Mouse (Mus musculus) adrenal gland, postnatal 4 days (tissue): ENCODE results near the gene Arid5b. TPM values are rescaled to one million over a fixed set of nuclear protein-coding genes. Genes with fewer than 3 reads are reported as not detected.

Source experiments
- DNase-seq, 2 experiments: peaks; one replicate each; pipeline ENCODE4 v3.0.0; 2021 to 2022; ENCODE audit warnings: low spot score in 2 of 2, mixed read lengths in 2 of 2
- long read RNA-seq, 2 experiments: library from polyadenylated mRNA; stranded (forward); transcript quantifications; one replicate each; pipeline ENCODE4 v2.0.0; 2021
- total RNA-seq, 2 experiments: library from RNA; stranded (reverse); gene quantifications; 2 replicates each; pipeline ENCODE4 v1.2.3; 2021

The Arid5b gene
- 10 to 100 TPM; 47.2 to 47.8 TPM for total RNA-seq
- long read RNA-seq, experiment 1, partial matches to known transcripts: 0 of 3 reads
- long read RNA-seq, experiment 1, other reads (novel, unspliced or antisense): 3 of 3 reads
- long read RNA-seq, experiment 2, partial matches to known transcripts: 6 of 15 reads
- long read RNA-seq, experiment 2, other reads (novel, unspliced or antisense): 9 of 15 reads

- no peak for DNase-seq
These were observed at the start of gene Arid5b for GRCm38 (mm10) chr10:68278632-68279361. Gene Arid5b, minus strand, starts transcription at chr10:68278740.

- no peak for DNase-seq
These were observed 46.8 kb upstream of the Arid5b start for GRCm38 (mm10) chr10:68325378-68325777.

GRCm38 (mm10) chr10:68324061-68324460 lies 45.5 kb upstream of the Arid5b start:
- no peak for DNase-seq

- DNase-seq: no peak
These were observed 44.6 kb upstream of the Arid5b start for GRCm38 (mm10) chr10:68323167-68323566.

GRCm38 (mm10) chr10:68320986-68321385 lies 42.4 kb upstream of the Arid5b start:
- no peak for DNase-seq

GRCm38 (mm10) chr10:68320496-68320895 lies 42.0 kb upstream of the Arid5b start:
- no peak for DNase-seq

GRCm38 (mm10) chr10:68319438-68319837 lies 40.9 kb upstream of the Arid5b start:
- no peak for DNase-seq

GRCm38 (mm10) chr10:68318438-68318979 lies 40.0 kb upstream of the Arid5b start:
- DNase-seq: no peak

- no peak for DNase-seq
These were observed 34.2 kb upstream of the Arid5b start for GRCm38 (mm10) chr10:68312734-68313133.

- DNase-seq: no peak
These were observed 22.5 kb upstream of the Arid5b start for GRCm38 (mm10) chr10:68301013-68301412.

GRCm38 (mm10) chr10:68289465-68289864 lies 10.9 kb upstream of the Arid5b start:
- DNase-seq: no peak

- DNase-seq: peak; percentile 50 to 64
These were observed 4.2 kb upstream of the Arid5b start for GRCm38 (mm10) chr10:68282466-68283391.

- no peak for DNase-seq
These were observed 3.2 kb upstream of the Arid5b start for GRCm38 (mm10) chr10:68281775-68282106.

GRCm38 (mm10) chr10:68281076-68281774 lies 2.7 kb upstream of the Arid5b start:
- DNase-seq: no peak

GRCm38 (mm10) chr10:68279516-68280501 lies 1.3 kb upstream of the Arid5b start:
- DNase-seq: peak; percentile 43 to 54

GRCm38 (mm10) chr10:68277671-68278151 lies 829 bp downstream of the Arid5b start:
- DNase-seq: no peak

GRCm38 (mm10) chr10:68276976-68277441 lies 1.5 kb downstream of the Arid5b start:
- peak in 1 of 2 experiments; percentile 29 for DNase-seq

GRCm38 (mm10) chr10:68276350-68276975 lies 2.1 kb downstream of the Arid5b start:
- DNase-seq: peak; percentile 47 to 51
